Mouse (Mus musculus) MEL-GATA-1-ER (cell line): ENCODE results near the gene Spata33.
"Not testable (repeated sequence)": the region's sequence is repeated elsewhere in the genome, so short reads cannot be mapped to it uniquely, and the experiment has no call there.

Experiments
- DNase-seq: peaks from one replicate; pipeline ENCODE4 v3.0.0-alpha.2; 2012; ENCODE audit warnings: low read depth; ENCODE audit errors: extremely low read depth

Spata33 gene

GRCm38 (mm10) chr8:123212321-123213117, at the start of gene Spata33, which contains the start of gene Chmp1a:
TSS of gene Spata33 (plus strand) at chr8:123212832.
TSS of gene Chmp1a (minus strand) at chr8:123212763.
- peak; percentile 55 for DNase-seq

- DNase-seq, result no peak
These were observed 31.2 kb upstream of the Spata33 start for GRCm38 (mm10) chr8:123181391-123181790.

DNA sequence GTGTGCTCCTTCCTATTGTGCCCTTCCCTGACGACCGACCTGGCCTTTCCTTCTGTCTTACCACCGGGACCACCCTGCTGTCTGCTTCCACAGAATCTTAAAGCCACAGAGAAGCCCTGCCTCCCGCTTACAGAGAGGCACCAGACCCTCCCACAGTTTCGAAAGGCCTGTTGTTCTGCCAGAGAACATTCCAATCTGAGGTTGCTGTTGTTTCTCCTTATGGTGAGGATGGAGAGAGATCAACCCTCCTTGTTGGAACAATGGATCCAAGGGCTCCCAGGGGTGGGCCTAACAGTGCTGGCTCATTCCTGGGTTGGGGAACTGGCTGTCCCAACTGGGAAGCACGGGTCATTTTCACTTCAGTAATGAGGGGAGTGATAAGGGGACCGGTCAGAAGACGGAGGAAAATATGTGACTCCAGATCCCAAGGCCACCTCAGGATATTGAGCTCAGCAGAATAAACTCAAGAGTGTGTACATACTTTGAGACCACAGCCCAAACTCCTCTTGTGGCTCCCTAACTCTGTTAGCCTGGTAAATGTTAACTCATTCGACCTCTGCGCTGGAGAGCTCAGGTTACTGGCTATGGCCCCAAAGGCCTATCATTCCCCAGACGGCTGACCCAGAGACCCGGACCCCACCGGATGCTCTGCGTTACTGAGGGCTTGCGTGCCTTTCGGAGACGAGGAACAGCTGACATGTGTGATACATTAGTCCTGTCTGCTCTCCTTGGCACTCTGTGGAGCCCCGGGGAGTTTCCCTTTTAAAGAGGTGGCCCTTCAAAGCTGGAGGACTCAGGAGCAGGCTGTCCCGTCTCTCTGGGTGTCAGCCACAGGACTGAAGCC, 26.8 kb upstream of the Spata33 start, which contains the start of gene Dpep1:
Gene Dpep1 (plus strand): TSS at position 677 of the 844 bp plus-strand sequence.
- no peak for DNase-seq

DNA sequence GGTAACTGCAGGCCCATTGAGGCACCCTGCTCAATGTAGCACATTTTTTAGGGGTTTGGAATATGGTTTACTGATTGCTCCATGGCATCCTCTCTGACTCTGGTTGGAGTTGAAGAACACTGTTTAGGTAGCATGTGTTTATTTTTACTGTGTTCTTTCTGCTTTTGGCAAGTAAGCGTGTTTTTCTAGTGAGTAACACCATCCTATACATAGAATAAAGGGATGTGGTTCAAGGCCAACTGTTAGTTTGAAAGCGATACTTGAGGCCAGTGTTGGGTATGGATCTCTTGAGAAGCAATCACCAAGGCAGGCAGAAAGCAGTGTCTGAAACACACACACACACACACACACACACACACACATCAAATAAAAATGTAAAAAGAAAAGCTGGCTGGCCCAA, 24.6 kb upstream of the Spata33 start:
- no peak for DNase-seq

DNA sequence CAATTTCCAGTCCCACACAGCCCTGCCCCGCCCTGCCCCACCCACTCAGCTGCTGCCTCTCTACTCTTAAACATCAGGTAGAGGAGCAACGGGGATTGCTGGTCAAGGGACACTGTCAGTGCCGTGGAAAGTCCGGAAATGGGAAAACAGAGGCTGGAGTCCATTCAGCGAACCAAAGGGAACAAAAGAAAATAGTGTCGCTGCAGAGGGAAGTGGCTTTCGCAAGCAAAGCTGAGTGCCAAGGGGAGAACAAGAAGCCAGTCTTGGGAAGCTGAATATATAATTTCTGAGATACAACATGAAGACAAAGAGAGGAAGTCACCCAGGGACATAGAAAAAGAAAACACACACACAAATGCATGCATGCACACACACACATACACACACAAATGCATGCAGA, 23.8 kb upstream of the Spata33 start:
- DNase-seq, result no peak

DNA sequence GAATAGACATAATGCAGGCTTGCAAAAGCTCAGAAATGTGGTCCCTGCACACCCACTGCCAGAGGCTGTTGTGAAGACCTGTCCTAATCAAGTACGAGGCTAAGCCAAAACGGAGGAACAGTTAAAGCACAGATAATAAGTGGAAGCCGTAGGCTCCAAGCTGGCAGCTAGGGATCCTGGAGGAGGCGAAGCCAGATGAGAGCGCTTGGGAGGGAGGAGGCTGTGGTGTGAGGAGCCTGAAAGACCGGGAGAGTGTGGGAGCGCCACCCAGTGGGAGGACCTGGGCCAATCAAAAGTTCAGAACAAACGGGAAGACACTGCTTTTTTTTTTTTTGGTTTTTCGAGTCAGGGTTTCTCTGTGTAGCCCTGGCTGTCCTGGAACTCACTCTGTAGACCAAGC, 22.0 kb upstream of the Spata33 start:
- peak; percentile 60 for DNase-seq

GRCm38 (mm10) chr8:123191908-123192307, 20.7 kb upstream of the Spata33 start:
- no peak for DNase-seq

GRCm38 (mm10) chr8:123193771-123194170, 18.9 kb upstream of the Spata33 start:
- DNase-seq, result no peak

DNA sequence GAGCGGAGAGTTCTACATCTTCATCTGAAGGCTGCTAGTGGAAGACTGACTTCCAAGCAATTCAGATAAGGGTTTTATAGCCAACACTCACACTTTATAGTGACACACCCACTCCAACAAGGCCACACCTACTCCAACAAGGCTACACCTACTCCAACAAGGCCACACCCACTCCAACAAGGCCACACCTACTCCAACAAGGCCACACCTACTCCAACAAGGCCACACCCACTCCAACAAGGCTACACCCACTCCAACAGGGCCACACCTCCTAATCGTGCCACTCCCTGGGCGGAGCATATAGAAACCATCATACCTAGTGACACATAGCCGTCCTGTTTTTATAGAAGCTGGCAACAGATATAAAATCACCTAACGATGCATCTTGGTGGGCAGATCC, 15.6 kb upstream of the Spata33 start:
- peak; percentile 37 for DNase-seq

DNA sequence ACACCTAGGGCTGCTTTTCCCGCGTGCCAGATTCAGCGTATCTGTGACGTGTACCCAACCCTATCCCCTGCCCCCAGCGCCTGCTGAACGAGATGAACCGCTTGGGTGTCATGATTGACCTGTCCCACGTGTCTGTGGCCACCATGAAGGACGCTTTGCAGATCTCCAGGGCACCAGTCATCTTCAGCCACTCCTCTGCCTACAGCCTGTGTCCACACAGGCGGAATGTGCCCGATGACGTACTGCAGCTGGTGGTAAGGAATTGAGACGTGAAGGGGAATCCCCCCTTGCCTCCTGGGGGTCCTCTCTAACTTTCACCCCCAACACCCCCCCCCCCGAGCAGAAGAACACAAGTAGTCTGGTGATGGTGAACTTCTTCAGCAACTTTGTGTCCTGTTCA, 12.8 kb upstream of the Spata33 start:
- no peak for DNase-seq

DNA sequence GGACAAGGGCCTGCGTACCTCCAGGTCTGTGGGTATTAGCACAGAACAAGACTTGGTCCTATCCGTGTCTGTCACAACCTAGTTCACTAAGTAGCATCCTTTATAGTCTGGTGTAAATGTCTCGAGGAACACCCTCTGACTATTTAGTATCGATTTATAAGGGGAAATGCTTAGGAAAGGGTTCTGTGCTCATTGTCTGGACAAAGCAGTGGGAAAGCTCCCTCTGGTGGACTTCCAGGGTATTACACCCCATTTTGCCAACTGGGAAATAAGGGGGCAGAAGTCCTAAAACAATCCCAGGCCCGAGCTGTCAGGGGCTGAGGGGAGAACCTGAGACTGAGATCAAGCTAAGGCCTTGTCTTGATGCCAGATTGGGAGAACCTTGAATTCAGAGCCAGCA, 10.3 kb upstream of the Spata33 start:
- DNase-seq, result peak; percentile 47

GRCm38 (mm10) chr8:123203571-123203970, 9.1 kb upstream of the Spata33 start:
- DNase-seq, result no peak

GRCm38 (mm10) chr8:123211876-123212275, 756 bp upstream of the Spata33 start:
- no peak for DNase-seq

DNA sequence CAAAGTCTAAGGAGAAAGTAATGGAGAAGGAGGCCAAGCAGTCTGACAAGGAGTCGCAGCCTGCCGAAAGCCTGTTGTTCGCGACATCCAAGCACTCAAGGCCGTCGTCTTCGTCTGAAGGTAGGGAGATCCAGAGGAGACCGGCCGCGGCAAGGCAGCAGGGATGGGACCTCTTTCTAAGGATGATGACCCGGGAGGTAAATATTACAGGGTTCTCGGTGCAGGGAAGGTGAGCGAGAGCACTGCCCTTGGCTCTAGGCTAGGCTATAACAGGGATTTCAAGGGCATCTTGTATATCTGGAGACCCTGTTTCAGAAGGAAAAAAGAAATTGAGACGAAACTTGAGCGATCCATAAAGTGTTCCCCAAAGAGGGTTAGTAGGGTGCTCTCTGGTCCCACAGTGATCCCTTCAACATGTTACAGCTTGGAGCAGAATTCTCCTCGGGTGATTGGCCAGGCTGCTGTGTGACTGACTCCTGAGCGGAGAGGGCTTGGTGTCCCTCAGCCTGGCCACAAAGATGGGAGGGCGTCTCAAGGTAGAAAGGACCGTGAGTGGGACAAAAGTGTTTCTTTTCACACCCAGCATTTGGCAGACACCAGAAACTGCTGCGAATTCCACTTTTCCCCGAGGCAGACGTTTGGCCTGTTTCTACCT, 613 bp downstream of the Spata33 start:
- no peak for DNase-seq

DNA sequence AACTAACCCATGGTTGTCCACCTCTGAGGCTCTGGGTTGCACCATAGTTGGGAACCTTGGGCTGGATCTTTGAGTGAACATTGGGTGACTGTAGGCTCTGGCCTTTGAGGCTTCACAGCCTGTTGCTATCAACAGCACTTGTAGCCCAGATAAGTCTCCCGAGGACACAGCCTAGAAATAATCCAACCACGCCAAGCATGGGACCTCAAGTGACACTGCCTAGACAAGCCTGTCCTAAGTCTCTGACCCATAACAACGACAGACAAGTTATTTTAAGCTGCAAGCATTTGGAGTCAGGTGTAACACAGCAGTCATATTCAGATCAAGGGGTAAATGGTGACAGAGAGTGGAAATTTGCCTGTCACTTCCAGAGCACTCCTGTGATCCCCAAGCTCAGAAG, 2.8 kb downstream of the Spata33 start:
- DNase-seq, result no peak

- no peak for DNase-seq
These were observed 8.3 kb downstream of the Spata33 start for GRCm38 (mm10) chr8:123220917-123221316.

- peak; percentile 77 for DNase-seq
These were observed 11.9 kb downstream of the Spata33 start, which contains the start of gene Cdk10 for GRCm38 (mm10) chr8:123224278-123225266. TSS of gene Cdk10 (plus strand) at chr8:123224842.

- no peak for DNase-seq
These were observed 15.8 kb downstream of the Spata33 start for GRCm38 (mm10) chr8:123228416-123228815.

GRCm38 (mm10) chr8:123230326-123230725, 17.7 kb downstream of the Spata33 start:
- DNase-seq, result not testable (repeated sequence)

DNA sequence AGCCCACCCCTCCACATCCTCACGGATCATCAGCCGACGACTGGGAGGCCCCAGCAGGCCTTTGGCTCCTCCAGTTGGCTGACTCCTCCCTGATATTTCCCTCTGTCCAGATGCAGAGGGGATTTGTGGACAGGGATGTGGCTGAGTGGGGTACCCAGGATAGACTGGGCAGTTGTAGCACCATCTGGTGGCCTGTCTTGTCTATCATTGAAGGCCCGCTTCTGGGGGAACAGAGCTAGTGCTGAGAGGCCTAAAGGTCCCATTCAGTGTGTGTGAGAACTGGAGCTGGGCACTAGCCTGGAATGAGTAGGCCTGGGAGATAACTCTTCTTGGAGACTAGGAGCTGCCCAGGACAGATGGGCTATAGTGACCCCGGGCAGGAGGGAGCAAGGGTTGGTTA, 19.1 kb downstream of the Spata33 start:
- DNase-seq, result no peak
